Mouse (Mus musculus) limb, embryonic 10.5 days (tissue): ENCODE measurements around the gene Adamts9. TPM values are rescaled to one million over a fixed set of nuclear protein-coding genes. Genes with fewer than 3 reads are reported as not detected.

Experiments
- DNase-seq: peaks from one replicate; pipeline ENCODE4 v3.0.0-alpha.2; 2017; ENCODE audit warnings: low spot score
- H3K27ac ChIP-seq: fragments of 300-500 bp; sonication (generic); 2 replicates; pipeline ENCODE4 v1.5.1; 2016; ENCODE audit warnings: mild to moderate bottlenecking
- H3K27me3 ChIP-seq: fragments of 300-500 bp; sonication (generic); 2 replicates; pipeline ENCODE4 v1.6.1; 2016; ENCODE audit warnings: low read depth, mild to moderate bottlenecking; ENCODE audit not compliant: poor library complexity, severe bottlenecking
- H3K36me3 ChIP-seq: fragments of 300-500 bp; sonication (generic); 2 replicates; pipeline ENCODE4 v1.6.1; 2016; ENCODE audit warnings: mild to moderate bottlenecking, moderate library complexity
- H3K4me1 ChIP-seq: fragments of 300-500 bp; sonication (generic); 2 replicates; pipeline ENCODE4 v1.6.1; 2016
- H3K4me3 ChIP-seq: fragments of 300-500 bp; sonication (generic); 2 replicates; pipeline ENCODE4 v1.5.1; 2016; ENCODE audit warnings: mild to moderate bottlenecking, moderate library complexity
- H3K9me3 ChIP-seq: fragments of 300-500 bp; sonication (generic); replicated peaks from 2 replicates; pipeline ENCODE4 v1.6.1; 2016; ENCODE audit warnings: mild to moderate bottlenecking
- WGBS: fragments of 180-500 bp; shearing (Covaris S2); methylation state at CpG from one replicate; pipeline ENCODE4 v1.1.7; 2016; 5-methylcytosine and 5-hydroxymethylcytosine counted together
- polyA plus RNA-seq: library from polyadenylated mRNA; unstranded; fragments of >200 nt; fragmentation: Nextera tagmentation; extraction: Ambion mirVana; gene quantifications from 2 replicates; pipeline ENCODE4 v1.2.1, GENCODE M21; 2016

Adamts9 gene
- polyA plus RNA-seq, 1 experiment from 2014 or later = 3.0 TPM

- WGBS = 75% methylated on average over 11 of the region's 11 CpGs
- Histone ChIP-seq H3K27ac (no peak overlapping the region), H3K27me3 (no peaks in the 10 kb centered on the region), H3K9me3 (no peaks in the 10 kb centered on the region), H3K4me3 (no peak overlapping the region), H3K36me3 (no peaks in the 10 kb centered on the region), H3K4me1 (peaks cover 11% of the 10 kb centered on the region)
- no peak for DNase-seq
Observed at GRCm38 (mm10) chr6:92779140-92779934, 164.0 kb downstream of the Adamts9 start.

DNA sequence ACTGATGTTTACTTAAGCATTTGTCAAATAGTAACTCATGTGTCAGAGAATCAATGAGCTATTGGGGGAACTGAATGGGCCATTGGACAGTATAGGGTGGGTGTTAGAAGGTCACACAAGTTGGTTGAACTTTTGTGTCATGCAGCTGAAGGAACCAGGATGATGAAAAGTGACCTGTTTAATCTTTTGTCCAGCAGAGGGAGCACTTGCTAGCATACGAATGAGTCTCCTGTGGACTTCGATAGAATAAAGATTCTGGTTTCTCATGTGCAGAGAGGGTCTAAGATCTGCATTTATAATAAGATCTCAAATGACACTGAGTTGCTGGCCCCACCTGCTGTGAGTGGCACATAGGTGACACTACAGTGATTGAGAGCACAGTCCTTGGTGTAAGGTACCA lies 166.9 kb downstream of the Adamts9 start:
- no peak overlapping the region for H3K4me3 ChIP-seq
- H3K36me3 ChIP-seq = no peaks in the 10 kb centered on the region
- H3K27ac ChIP-seq = no peak overlapping the region
- DNase-seq = no peak
- 52% methylated on average over 2 of the region's 2 CpGs for WGBS
- peaks cover 11% of the 10 kb centered on the region for H3K4me1 ChIP-seq
- H3K27me3 ChIP-seq = no peaks in the 10 kb centered on the region
- no peaks in the 10 kb centered on the region for H3K9me3 ChIP-seq

GRCm38 (mm10) chr6:92762372-92762771 lies 180.9 kb downstream of the Adamts9 start:
- H3K4me3 ChIP-seq = no peak overlapping the region
- H3K36me3 ChIP-seq = no peaks in the 10 kb centered on the region
- peaks cover 30% of the 10 kb centered on the region for H3K4me1 ChIP-seq
- WGBS = 50% methylated on average over 3 of the region's 3 CpGs
- H3K27me3 ChIP-seq = no peaks in the 10 kb centered on the region
- DNase-seq = no peak
- no peak overlapping the region for H3K27ac ChIP-seq
- H3K9me3 ChIP-seq = no peaks in the 10 kb centered on the region

GRCm38 (mm10) chr6:92759616-92760015 lies 183.7 kb downstream of the Adamts9 start:
- Histone ChIP-seq H3K4me3 (no peak overlapping the region), H3K9me3 (no peaks in the 10 kb centered on the region), H3K36me3 (no peaks in the 10 kb centered on the region), H3K27me3 (no peaks in the 10 kb centered on the region), H3K27ac (no peak overlapping the region), H3K4me1 (peaks cover 25% of the 10 kb centered on the region)
- DNase-seq = no peak

DNA sequence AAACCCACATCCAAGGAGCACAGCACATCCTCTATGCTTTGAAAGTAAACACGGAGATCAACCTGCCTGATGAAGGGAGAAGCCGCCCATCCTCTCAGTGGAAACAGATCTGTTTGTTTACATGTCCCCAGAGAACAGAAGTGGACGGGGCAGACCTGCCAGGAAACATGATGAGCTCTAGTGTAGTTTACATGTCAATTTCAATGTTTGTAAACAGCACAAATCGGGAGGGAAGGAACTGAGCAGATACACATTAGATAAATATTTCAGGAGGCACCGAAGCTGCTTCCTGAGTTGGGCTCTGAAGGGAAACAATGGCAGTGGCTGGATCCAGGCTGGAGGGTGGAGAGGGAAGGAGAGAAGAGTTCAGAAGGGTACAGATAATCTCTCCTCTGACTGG lies 187.5 kb downstream of the Adamts9 start:
- Histone ChIP-seq H3K36me3 (no peaks in the 10 kb centered on the region), H3K9me3 (no peaks in the 10 kb centered on the region), H3K4me3 (no peak overlapping the region), H3K27ac (no peak overlapping the region), H3K27me3 (no peaks in the 10 kb centered on the region), H3K4me1 (peaks cover 4% of the 10 kb centered on the region; the same call in 1 of the 2 replicates)
- DNase-seq = no peak
- WGBS = 26% methylated on average over 5 of the region's 5 CpGs

DNA sequence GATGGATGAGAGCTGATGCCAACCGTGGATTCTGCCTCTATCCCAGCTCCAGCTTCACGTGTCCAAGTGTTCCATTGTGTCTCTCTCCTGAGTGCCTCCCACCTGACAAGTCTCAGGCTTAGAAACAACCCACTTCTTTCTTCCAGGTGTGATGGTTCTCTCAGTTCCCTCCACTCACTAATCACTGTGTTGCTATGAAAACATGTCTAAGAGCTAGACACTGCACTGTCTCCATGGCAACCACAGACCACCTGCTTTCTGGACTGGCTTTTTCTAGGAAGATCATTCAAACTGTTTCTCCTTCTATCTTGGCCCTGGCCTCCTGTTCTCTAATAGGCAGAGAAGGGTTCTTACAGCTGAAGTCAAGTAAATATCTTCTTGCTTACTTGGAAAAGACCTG lies 190.6 kb downstream of the Adamts9 start:
- no peak for DNase-seq
- WGBS = 84% methylated on average over 2 of the region's 2 CpGs
- no peaks in the 10 kb centered on the region for H3K27me3 ChIP-seq

DNA sequence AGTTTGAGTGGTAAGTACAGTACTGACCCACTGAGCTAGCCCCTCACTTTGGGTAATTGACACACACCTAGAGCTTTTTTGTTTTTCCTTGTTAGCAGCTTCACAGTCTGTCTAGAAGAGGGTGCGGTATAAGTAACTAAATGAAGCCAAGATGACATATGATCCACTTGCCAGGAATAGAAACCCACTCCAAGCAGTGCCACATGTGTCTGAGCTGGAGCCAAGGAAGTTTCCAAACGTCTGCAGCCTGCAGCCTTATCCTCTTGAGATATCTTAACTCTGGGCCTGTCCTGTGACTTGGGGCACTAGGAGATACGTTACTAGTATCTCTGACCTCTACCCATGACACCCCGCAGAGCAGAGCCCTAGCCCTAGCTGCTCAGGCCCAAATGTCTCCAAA lies 193.9 kb downstream of the Adamts9 start:
- no peaks in the 10 kb centered on the region for H3K4me1 ChIP-seq
- H3K36me3 ChIP-seq = no peaks in the 10 kb centered on the region
- H3K27me3 ChIP-seq = no peaks in the 10 kb centered on the region
- H3K4me3 ChIP-seq = no peak overlapping the region
- no peaks in the 10 kb centered on the region for H3K9me3 ChIP-seq
- WGBS = 70% methylated on average over 4 of the region's 4 CpGs
- DNase-seq = no peak
- H3K27ac ChIP-seq = no peak overlapping the region

More for the DNA sequence above, 190.6 kb downstream of the Adamts9 start:
- no peak overlapping the region for H3K4me3 ChIP-seq
- H3K36me3 ChIP-seq = no peaks in the 10 kb centered on the region
- no peak overlapping the region for H3K27ac ChIP-seq
- no peaks in the 10 kb centered on the region for H3K4me1 ChIP-seq
- no peaks in the 10 kb centered on the region for H3K9me3 ChIP-seq

- peak; percentile 80 for DNase-seq
- Histone ChIP-seq H3K27ac (no peak overlapping the region), H3K27me3 (peaks cover 21% of the 10 kb centered on the region; the same call in 1 of the 2 replicates), H3K4me3 (peak overlapping the region; percentile 21; the same call in 1 of the 2 replicates), H3K9me3 (no peaks in the 10 kb centered on the region), H3K36me3 (no peaks in the 10 kb centered on the region), H3K4me1 (peaks cover 15% of the 10 kb centered on the region)
- 16% methylated on average over 11 of the region's 11 CpGs for WGBS
Observed at GRCm38 (mm10) chr6:92743605-92744004, 199.7 kb downstream of the Adamts9 start.

DNA sequence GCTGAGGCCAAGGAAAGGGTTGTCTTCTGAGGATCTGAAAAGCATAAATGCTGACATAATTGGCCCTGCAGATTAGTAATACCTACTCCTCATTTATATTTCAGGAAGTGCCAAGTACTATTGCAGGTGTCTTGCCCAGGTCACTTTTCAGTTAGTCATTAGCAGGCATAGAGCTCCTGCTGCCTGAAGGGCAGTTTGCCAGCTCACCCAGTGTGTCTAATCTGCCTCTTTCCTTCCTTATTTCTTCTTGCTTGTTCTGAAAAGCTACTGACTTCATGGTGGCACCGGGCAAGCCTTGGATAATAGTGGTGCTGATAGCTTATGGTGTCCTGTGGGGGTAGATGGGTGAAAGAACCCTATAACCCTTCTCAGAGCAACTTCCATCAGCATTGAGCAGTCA lies 206.2 kb downstream of the Adamts9 start:
- DNase-seq = no peak
- Histone ChIP-seq H3K27ac (no peak overlapping the region), H3K4me3 (no peak overlapping the region), H3K9me3 (peaks cover 2% of the 10 kb centered on the region; the same call in 1 of the 2 replicates), H3K4me1 (peaks cover 6% of the 10 kb centered on the region; the same call in 1 of the 2 replicates), H3K36me3 (no peaks in the 10 kb centered on the region), H3K27me3 (0 out of 2 replicates have a peak, but pooled peaks cover 10% of the 10 kb centered on the region)
- 85% methylated on average over 1 of the region's 1 CpGs for whole genome bisulfite sequencing

GRCm38 (mm10) chr6:92733651-92734050 lies 209.6 kb downstream of the Adamts9 start:
- no peak overlapping the region for H3K27ac ChIP-seq
- H3K4me3 ChIP-seq = no peak overlapping the region
- 0 out of 2 replicates have a peak, but pooled peaks cover under 1% of the 10 kb centered on the region for H3K4me1 ChIP-seq
- H3K9me3 ChIP-seq = peaks cover 2% of the 10 kb centered on the region; the same call in 1 of the 2 replicates
- DNase-seq = no peak
- H3K36me3 ChIP-seq = no peaks in the 10 kb centered on the region
- no peaks in the 10 kb centered on the region for H3K27me3 ChIP-seq

GRCm38 (mm10) chr6:92728514-92728913 lies 214.8 kb downstream of the Adamts9 start:
- peak overlapping the region; percentile 64 for H3K27ac ChIP-seq
- 48% methylated on average over 7 of the region's 7 CpGs for WGBS
- no peaks in the 10 kb centered on the region for H3K27me3 ChIP-seq
- DNase-seq = no peak
- peaks cover 25% of the 10 kb centered on the region for H3K4me1 ChIP-seq
- no peaks in the 10 kb centered on the region for H3K9me3 ChIP-seq
- no peak overlapping the region for H3K4me3 ChIP-seq
- H3K36me3 ChIP-seq = no peaks in the 10 kb centered on the region

DNA sequence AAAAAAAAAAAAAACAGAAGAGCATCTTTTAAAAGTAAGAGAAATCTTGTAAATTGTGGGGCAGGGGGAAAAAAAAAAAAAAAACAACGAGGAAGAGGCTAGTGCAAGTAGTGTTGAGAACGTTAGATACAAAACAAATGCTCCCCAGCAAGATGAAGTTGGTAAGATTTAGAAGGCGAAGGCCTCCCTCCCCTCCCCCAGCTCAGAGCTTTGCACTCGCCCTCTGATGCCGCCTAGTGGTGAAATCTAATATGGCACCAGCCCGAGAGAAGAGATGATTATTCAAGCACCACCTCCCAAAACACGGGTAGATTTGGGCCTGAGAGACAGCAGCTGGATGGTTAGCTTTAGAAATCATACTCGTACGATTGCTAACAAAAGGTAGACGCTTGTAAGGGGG lies 215.2 kb downstream of the Adamts9 start:
- Histone ChIP-seq H3K4me3 (no peak overlapping the region), H3K27me3 (no peaks in the 10 kb centered on the region), H3K9me3 (no peaks in the 10 kb centered on the region), H3K27ac (peak overlapping the region; percentile 64), H3K4me1 (peaks cover 25% of the 10 kb centered on the region), H3K36me3 (no peaks in the 10 kb centered on the region)
- peak; percentile 89 for DNase-seq
- 4% methylated on average over 10 of the region's 10 CpGs for WGBS

DNA sequence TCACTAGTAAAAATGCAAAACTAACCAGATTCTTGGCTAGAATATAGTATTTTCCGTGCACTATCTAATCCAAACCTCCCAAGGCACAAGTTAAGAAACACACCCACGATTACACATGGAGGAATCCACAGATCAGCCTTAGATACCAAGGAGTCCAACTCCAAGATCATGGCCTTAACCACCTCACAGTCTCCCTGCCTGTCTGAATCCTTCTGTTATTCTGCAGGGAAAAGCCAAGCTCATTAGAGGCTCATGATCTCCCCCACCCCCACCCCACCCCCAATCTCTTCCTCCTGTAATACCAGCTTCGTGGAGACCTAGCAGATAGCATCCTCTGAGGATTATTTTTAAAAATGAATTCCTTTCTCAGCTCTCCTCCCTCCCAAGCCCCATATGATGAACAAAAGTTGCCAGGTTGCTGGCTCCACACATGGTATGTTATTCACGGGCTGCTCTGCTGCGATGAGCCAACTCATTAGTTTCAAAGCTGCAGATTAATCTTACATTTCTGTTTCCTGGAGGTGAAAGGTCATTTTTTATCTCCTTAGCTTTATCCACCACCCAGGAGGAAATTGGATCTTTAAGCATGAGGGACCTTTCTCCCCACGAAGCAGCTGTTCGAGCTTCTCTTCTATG lies 215.8 kb downstream of the Adamts9 start:
- Histone ChIP-seq H3K4me3 (no peak overlapping the region), H3K9me3 (no peaks in the 10 kb centered on the region), H3K27me3 (no peaks in the 10 kb centered on the region), H3K27ac (peak overlapping the region; percentile 12; the same call in 1 of the 2 replicates), H3K36me3 (no peaks in the 10 kb centered on the region), H3K4me1 (peaks cover 25% of the 10 kb centered on the region)
- 17% methylated on average over 7 of the region's 7 CpGs for WGBS
- no peak for DNase-seq
